Mouse (Mus musculus) brain, embryonic 14.5 days (tissue): ENCODE results near the gene Xrcc4.

Experiments
- CTCF ChIP-seq: fragments of 200-500 bp; IDR thresholded peaks from 2 replicates; pipeline ENCODE4 v1.5.1; 2012; ENCODE audit warnings: inconsistent platforms, mild to moderate bottlenecking, moderate library complexity, borderline replicate concordance; ENCODE audit not compliant: insufficient read depth, insufficient read length; ENCODE audit errors: extremely low read depth
- POLR2A ChIP-seq: fragments of 200-500 bp; IDR thresholded peaks from 2 replicates; pipeline ENCODE4 v1.6.1; 2012; ENCODE audit warnings: mild to moderate bottlenecking, inconsistent platforms, borderline replicate concordance; ENCODE audit not compliant: poor library complexity, insufficient read depth, insufficient read length, severe bottlenecking; ENCODE audit errors: extremely low read depth

- TF ChIP-seq POLR2A (no peak), CTCF (no peak)
These were observed 27.5 kb downstream of the Xrcc4 start for GRCm38 (mm10) chr13:90061877-90062276.
